Mouse (Mus musculus) lung, postnatal 0 days (tissue): ENCODE measurements around the gene Tm6sf1.

Source experiments
- CTCF ChIP-seq: IDR thresholded peaks from 2 replicates; pipeline ENCODE4 v1.5.1; 2016; ENCODE audit warnings: antibody characterized with exemption, mild to moderate bottlenecking
- EP300 ChIP-seq: IDR thresholded peaks from 2 replicates; pipeline ENCODE4 v1.6.1; 2016; ENCODE audit warnings: antibody characterized with exemption, mild to moderate bottlenecking, control low read depth

DNA sequence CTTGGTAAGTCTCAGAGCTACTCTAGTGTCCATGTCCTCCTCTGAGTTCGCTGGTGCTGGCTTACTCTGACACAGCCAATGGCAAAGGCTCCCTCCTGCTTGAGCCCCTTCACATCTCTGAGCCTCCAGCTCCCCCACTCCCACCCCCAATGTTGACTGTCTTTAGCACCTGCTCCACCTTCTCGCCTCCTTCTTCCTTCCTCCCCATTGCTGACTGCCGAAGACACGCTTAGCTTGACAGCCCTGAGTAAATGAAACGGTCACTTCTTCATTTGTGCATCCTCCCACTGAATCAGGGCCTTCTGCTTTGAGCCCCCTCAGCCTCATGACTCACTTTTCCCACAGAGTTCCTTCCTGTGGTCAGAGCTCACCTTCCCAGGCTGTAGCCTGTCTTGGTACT lies 2.2 kb downstream of the Tm6sf1 start:
- TF ChIP-seq CTCF: no peak
- TF ChIP-seq EP300: no peak
